Mouse (Mus musculus): Measurements from ENCODE around the gene Kdm4c. TPM values are rescaled to one million over a fixed set of nuclear protein-coding genes. Genes with fewer than 3 reads are reported as not detected.
"Not testable (repeated sequence)": the region's sequence is repeated elsewhere in the genome, so short reads cannot be mapped to it uniquely, and the experiment has no call there.

Kdm4c gene
- total RNA-seq, 2 experiments from 2014 or later: 14.3 to 16.9 TPM

DNA sequence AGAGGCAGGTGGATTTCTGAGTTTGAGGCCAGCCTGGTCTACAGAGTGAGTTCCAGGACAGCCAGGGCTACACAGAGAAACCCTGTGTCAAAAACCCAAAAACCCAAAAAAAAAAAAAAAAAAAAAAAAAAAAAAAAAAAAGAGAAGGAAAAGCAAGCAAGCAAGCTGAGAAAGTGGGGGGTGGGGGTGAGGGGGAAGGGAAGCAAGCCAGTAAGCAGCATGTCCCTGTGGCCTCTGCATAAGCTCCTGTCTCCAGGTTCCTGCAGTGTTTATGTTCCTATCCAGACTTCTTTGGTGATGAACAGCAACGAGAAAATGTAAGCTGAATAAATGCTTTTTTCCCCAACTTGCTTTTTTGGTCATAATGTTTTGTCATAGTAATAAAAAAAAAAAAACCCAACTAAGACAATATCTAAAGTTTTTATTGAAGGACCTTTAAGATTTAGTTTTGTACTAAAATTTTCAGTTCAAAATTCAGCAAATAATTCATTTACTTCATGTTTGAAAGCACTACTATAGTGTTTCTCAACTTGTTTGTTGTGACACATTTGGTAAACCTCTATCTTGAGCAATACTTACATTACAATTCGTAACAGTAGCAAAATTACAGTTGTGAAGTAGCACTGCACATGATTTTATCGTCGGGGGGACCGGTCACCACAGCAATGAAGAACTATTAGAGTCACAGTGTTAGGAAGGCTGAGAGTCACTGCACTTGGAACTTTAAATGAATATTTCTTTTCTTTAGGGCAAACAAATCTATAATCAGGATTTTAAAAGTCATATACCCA lies 63.2 kb downstream of the Kdm4c start:
- intact Hi-C loops (cut with DNase I): no loop called here
- DNase-seq: no peak

DNA sequence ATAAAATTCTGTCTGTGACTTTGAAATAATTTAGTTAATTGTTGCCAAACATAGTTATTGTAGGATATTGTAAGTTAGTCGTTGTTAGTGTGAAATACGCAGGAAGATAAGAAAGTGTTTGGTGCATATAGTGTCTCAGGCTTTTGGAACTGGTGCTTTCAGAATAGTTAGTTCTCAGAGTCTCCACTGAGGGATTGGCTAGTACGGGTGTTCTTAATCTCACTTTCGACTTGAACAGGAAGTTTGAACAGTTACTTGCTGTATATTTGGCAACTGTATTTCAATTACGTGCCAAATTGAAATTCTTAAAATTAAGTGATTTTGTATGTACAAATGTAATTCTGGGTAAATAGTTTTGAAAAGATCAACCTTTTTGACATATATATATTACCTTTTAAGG lies 68.8 kb downstream of the Kdm4c start:
- intact Hi-C loops (cut with DNase I): no loop called here
- DNase-seq: no peak

DNA sequence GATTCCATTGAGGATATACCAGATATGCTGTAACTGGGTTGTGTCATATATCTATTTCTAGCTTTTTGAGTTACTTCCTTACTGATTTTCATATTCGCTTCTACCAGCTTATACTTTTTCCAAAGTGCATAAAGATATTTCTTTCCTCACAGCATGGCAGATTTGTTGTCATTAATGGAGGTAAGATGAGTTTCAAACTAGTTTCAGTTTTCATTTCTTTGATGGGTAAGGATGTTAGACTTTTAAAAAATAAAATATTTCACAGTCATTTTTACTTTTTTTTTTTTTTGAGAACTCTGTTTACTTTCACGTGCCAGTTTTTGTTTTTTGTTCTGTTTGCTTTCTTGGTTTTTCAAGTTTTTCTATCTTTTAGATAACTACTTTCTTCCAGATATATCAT lies 70.6 kb downstream of the Kdm4c start:
- intact Hi-C loops (cut with DNase I): no loop called here
- no peak for DNase-seq

DNA sequence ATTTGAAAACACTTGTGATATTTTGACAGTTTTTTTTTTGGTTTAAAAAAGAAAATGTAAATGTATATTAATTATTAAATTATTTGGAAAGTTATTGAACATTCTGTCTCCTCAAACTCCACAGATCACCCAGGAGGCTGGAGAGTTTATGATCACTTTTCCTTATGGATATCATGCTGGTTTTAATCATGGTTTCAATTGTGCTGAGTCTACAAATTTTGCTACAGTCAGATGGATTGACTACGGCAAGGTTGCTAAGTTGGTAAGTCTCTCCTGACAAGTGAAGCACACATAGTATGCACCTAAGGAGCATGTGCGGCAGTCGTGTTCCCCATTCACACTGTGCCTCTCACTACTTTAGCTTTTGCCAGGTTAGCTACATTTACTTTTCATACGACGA lies 73.1 kb downstream of the Kdm4c start:
- intact Hi-C loops (cut with DNase I): no loop called here
- DNase-seq: no peak

GRCm38 (mm10) chr4:74319313-74319712 lies 77.0 kb downstream of the Kdm4c start:
- no peak for DNase-seq
- intact Hi-C loops (cut with DNase I): no loop called here

DNA sequence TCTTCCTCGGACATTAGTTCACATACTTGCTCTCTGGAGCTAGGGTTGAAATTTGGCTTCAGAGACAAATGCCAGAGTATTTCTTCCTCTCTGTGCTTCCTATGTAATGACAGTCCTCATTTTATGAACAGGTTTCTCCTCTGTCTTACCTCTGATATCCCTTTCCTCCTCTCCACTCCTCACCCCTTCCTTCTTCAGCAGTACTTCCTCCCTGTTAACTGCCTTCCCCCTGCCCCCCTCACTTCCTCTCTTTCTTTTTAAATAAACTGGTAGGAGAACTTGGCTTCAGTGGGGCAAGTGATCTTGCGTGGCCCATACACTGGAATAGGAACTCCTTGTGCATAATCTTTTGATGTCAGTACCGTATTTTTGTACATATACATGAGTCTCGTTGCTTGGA lies 115.2 kb downstream of the Kdm4c start:
- intact Hi-C loops (cut with DNase I): no loop called here
- DNase-seq: no peak

DNA sequence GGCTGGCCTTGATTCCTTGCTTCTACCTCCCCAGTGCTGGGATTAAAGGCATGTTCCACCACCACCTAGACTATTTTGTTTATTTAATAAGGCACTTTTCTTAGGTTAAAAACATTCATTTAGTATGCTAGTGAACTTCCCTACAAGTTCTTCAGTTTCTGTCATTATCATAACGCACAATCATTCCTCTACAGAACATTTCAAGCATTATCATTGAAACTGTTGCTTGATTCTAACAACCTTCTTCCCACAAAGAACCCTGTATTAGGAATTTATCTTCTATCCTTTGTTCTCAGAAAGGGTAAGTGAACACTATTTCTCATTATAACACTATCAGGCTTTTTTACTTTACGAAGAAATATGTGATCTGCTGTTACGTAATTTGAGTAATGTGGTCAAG lies 118.0 kb downstream of the Kdm4c start:
- intact Hi-C loops (cut with DNase I): no loop called here
- DNase-seq: no peak

DNA sequence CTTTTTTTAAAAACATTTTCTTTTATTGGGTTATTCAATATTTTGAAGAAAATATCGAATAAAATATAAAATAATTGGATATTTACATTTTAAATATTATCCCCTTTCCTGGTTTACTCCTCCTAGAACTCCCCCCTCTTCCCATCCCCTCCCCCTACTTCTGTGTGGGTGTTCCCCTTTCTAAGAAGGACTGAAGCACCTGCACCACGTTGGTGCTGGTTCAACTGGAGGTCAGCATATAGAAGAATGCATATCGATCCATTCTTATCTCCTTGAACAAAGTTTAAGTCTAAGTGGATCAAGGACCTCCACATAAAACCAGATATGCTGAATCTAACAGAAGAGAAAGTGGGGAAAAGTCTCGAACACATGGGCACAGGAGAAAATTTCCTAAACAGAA lies 144.3 kb downstream of the Kdm4c start:
- intact Hi-C loops (cut with DNase I): no loop called here
- no peak for DNase-seq

GRCm38 (mm10) chr4:74393162-74393561 lies 150.9 kb downstream of the Kdm4c start:
- intact Hi-C loops (cut with DNase I): no loop called here
- no peak for DNase-seq

- intact Hi-C loops (cut with DNase I): no loop called here
- no peak for DNase-seq
Observed at GRCm38 (mm10) chr4:74396562-74396961, 154.3 kb downstream of the Kdm4c start.

DNA sequence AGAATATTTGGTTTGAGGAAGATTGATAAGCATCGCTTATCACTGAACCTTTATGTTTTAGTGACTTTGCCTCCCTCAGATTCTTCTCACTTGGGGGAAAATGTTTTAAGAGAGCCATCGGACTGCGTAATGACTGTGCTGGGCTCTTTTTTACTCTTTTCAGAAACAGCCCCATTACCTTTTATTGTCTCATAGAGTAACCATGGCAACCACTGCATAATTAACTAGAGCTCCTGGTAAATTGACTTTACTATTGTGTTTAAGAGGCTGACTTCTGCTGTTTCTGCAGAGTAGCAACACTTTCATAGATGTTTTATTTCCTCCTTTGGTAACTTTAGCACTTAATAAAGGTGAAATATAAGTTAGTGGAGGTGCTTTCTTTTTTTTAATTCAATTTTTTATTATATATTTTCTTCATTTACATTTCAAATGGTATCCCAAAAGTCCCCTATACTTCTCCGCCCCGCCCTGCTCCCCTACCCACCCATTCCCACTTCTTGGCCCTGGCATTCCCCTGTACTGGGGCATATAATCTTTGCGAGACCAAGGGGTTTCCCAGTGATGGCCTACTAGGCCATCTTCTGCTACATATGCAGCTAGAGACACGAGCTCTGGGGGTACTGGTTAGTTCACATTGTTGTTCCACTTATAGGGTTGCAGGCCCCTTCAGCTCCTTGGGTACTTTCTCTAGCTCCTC lies 159.5 kb downstream of the Kdm4c start:
- intact Hi-C loops (cut with DNase I); DNase-seq: not testable (repeated sequence)

GRCm38 (mm10) chr4:74408731-74409130 lies 166.4 kb downstream of the Kdm4c start:
- intact Hi-C loops (cut with DNase I): no loop called here

GRCm38 (mm10) chr4:74419794-74420193 lies 177.5 kb downstream of the Kdm4c start:
- DNase-seq: no peak
- intact Hi-C loops (cut with DNase I): no loop called here

More at GRCm38 (mm10) chr4:74408731-74409130, 166.4 kb downstream of the Kdm4c start:
- DNase-seq: no peak

Other genes starting within 250 kb of the Kdm4c start
- under 1 TPM; 0.15 to 0.24 TPM for gene Frmd3, start 229.1 kb upstream of the Kdm4c start, total RNA-seq (2021)